Mouse (Mus musculus): ENCODE measurements around the gene Pgap1. TPM values are rescaled to one million over a fixed set of nuclear protein-coding genes. Genes with fewer than 3 reads are reported as not detected.

Gene Pgap1
- polyA plus RNA-seq, 1 experiment from 2014 or later, result 26.1 TPM

- H3K9ac ChIP-seq (ENCODE audit: low read depth, low read length), result peak within 1 kb of the TSS; percentile 90
- H3K36me3 ChIP-seq (ENCODE audit: control insufficient read depth, insufficient read depth, low read length), result no peaks in the 10 kb centered on the region
- H3K27ac ChIP-seq (ENCODE audit: low read depth, low read length), result no peak within 1 kb of the TSS
- H3K4me3 ChIP-seq (ENCODE audit: low read depth, low read length), result peak within 1 kb of the TSS; percentile 83
- no peaks in the 10 kb centered on the region for H3K27me3 ChIP-seq (ENCODE audit: control insufficient read depth, insufficient read depth, low read length)
- ATAC-seq (ENCODE audit: low FRiP score) (peak; percentile 98), DNase-seq (ENCODE audit: low spot score) (peak; percentile 86)
- H3K4me1 ChIP-seq (replicated peaks; ENCODE audit: control insufficient read depth, insufficient read depth, low read length), result no peaks in the 10 kb centered on the region
- no peaks in the 10 kb centered on the region for H3K9me3 ChIP-seq (ENCODE audit: control insufficient read depth, low read length)
- peak within 1 kb of the TSS; percentile 65 for H3K4me2 ChIP-seq (replicated peaks; ENCODE audit: low read depth, low read length)
- WGBS, result 3% methylated on average over 39 of the region's 39 CpGs
Observed at GRCm38 (mm10) chr1:54438340-54439079, 119.0 kb downstream of the Pgap1 start, which contains the start of gene Gtf3c3. Gene Gtf3c3, minus strand, starts transcription at chr1:54438971.

Other genes starting within 250 kb of the Pgap1 start
- gene Gtf3c3, start 118.7 kb downstream of the Pgap1 start, polyA plus RNA-seq (2014; fragmentation: Nextera tagmentation; extraction: Ambion mirVana), result 34.5 and 35.6 TPM in 2 replicates

All from hindbrain, embryonic 11.5 days (tissue).